Mouse (Mus musculus) CH12.LX (cell line): ENCODE measurements around the gene Znrf3. TPM values are rescaled to one million over a fixed set of nuclear protein-coding genes. Genes with fewer than 3 reads are reported as not detected.
A peak's percentile ranks its signal among the peaks of the same experiment; 100 is the strongest.

ENCODE experiments used
- DNase-seq: peaks from one replicate; pipeline ENCODE4 v3.0.0-alpha.2; 2013; ENCODE audit errors: extremely low read depth
- H3K27ac ChIP-seq: 2 replicates; pipeline ENCODE4 v1.5.1; 2012; ENCODE audit warnings: low read depth, mild to moderate bottlenecking, control low read depth, moderate library complexity; ENCODE audit not compliant: insufficient read depth
- H3K27me3 ChIP-seq: replicated peaks from 2 replicates; pipeline ENCODE3; 2012; ENCODE audit warnings: inconsistent platforms
- H3K36me3 ChIP-seq, 2 experiments: replicated peaks in 1 of 2; 2 replicates each; pipeline versions ENCODE3 to v1.6.1; 2012; ENCODE audit warnings: inconsistent platforms in 1 of 2, low read length in 1 of 2, mild to moderate bottlenecking in 1 of 2, mixed read lengths in 1 of 2, moderate library complexity in 1 of 2; ENCODE audit not compliant: control insufficient read depth in 1 of 2, insufficient read depth in 1 of 2
- H3K4me1 ChIP-seq, 2 experiments: 2 replicates each; pipeline ENCODE4 v1.6.1; 2012; ENCODE audit warnings: inconsistent platforms in 1 of 2, moderate library complexity in 1 of 2; ENCODE audit not compliant: insufficient read depth in 2 of 2, control insufficient read depth in 1 of 2
- H3K4me2 ChIP-seq: 2 replicates; pipeline ENCODE4 v1.6.1; 2012; ENCODE audit warnings: low read depth, mild to moderate bottlenecking, control low read depth; ENCODE audit not compliant: poor library complexity, insufficient read depth, severe bottlenecking
- H3K4me3 ChIP-seq, 3 experiments: fragments of 150-350 bp in 1 of 3; sonication (generic) in 1 of 3; replicated peaks in 1 of 3; 2 replicates each; pipeline versions ENCODE3 to v1.5.1; 2011 to 2012; ENCODE audit warnings: low read depth in 2 of 3, low read length in 2 of 3, mild to moderate bottlenecking in 2 of 3, moderate library complexity in 2 of 3, control low read depth in 1 of 3, improper control_type of control experiment in 1 of 3, inconsistent platforms in 1 of 3, mixed read lengths in 1 of 3; ENCODE audit not compliant: poor library complexity in 1 of 3
- H3K79me2 ChIP-seq: replicated peaks from 2 replicates; pipeline ENCODE4 v1.6.1; 2012; ENCODE audit warnings: mild to moderate bottlenecking, moderate library complexity; ENCODE audit not compliant: control insufficient read depth, poor library complexity, insufficient read depth, severe bottlenecking; ENCODE audit errors: extremely low read depth
- H3K9ac ChIP-seq: 2 replicates; pipeline ENCODE4 v1.6.1; 2012; ENCODE audit warnings: low read depth, mild to moderate bottlenecking, control low read depth, moderate library complexity; ENCODE audit not compliant: insufficient read depth
- H3K9me3 ChIP-seq: replicated peaks from 2 replicates; pipeline ENCODE3; 2012; ENCODE audit warnings: low read length, inconsistent platforms, mixed read lengths
- BHLHE40 ChIP-seq: IDR thresholded peaks from 2 replicates; pipeline ENCODE4 v1.6.1; 2011; ENCODE audit warnings: mild to moderate bottlenecking, low read depth, low read length, improper control_type of control experiment
- CTCF ChIP-seq, 2 experiments: IDR thresholded peaks in 1 of 2; conservative IDR thresholded peaks in 1 of 2; 2 replicates each; pipeline ENCODE4 v1.5.1; 2011 to 2012; ENCODE audit warnings: low read depth in 2 of 2, low read length in 2 of 2, improper control_type of control experiment in 1 of 2, inconsistent platforms in 1 of 2, mild to moderate bottlenecking in 1 of 2, moderate library complexity in 1 of 2
- E2F4 ChIP-seq: IDR thresholded peaks from 2 replicates; pipeline ENCODE4 v1.6.1; 2011; ENCODE audit warnings: low read depth, low read length, improper control_type of control experiment; ENCODE audit not compliant: insufficient replicate concordance
- EP300 ChIP-seq: IDR thresholded peaks from 2 replicates; pipeline ENCODE4 v1.6.1; 2011; ENCODE audit warnings: low read length, improper control_type of control experiment
- ETS1 ChIP-seq: conservative IDR thresholded peaks from 2 replicates; pipeline ENCODE4 v1.6.1; 2012; ENCODE audit warnings: low read depth, mild to moderate bottlenecking, inconsistent platforms, low read length, improper control_type of control experiment, moderate library complexity
- GABPA ChIP-seq: IDR thresholded peaks from 2 replicates; pipeline ENCODE4 v1.6.1; 2012; ENCODE audit warnings: low read depth, low read length, improper control_type of control experiment, inconsistent platforms; ENCODE audit not compliant: insufficient replicate concordance
- HCFC1 ChIP-seq: IDR thresholded peaks from 2 replicates; pipeline ENCODE4 v1.6.1; 2012; ENCODE audit warnings: low read depth, mild to moderate bottlenecking, inconsistent platforms, low read length, improper control_type of control experiment
- IRF4 ChIP-seq: IDR thresholded peaks from 2 replicates; pipeline ENCODE4 v1.6.1; 2014; ENCODE audit warnings: low read depth, mild to moderate bottlenecking, inconsistent platforms, low read length, improper control_type of control experiment
- MAX ChIP-seq: IDR thresholded peaks from 2 replicates; pipeline ENCODE4 v1.6.1; 2011; ENCODE audit warnings: low read length, improper control_type of control experiment
- MEF2A ChIP-seq: IDR thresholded peaks from 2 replicates; pipeline ENCODE4 v1.6.1; 2014; ENCODE audit warnings: low read depth, mild to moderate bottlenecking, inconsistent platforms, low read length, improper control_type of control experiment, borderline replicate concordance
- MXI1 ChIP-seq: IDR thresholded peaks from 2 replicates; pipeline ENCODE4 v1.6.1; 2011; ENCODE audit warnings: mild to moderate bottlenecking, low read depth, low read length, improper control_type of control experiment
- NELFE ChIP-seq: IDR thresholded peaks from 2 replicates; pipeline ENCODE4 v1.6.1; 2011; ENCODE audit warnings: low read depth, low read length, improper control_type of control experiment
- NRF1 ChIP-seq: IDR thresholded peaks from 2 replicates; pipeline ENCODE4 v1.6.1; 2014; ENCODE audit warnings: low read depth, mild to moderate bottlenecking, inconsistent platforms, low read length, improper control_type of control experiment, moderate library complexity
- PAX5 ChIP-seq: IDR thresholded peaks from 2 replicates; pipeline ENCODE4 v1.6.1; 2012; ENCODE audit warnings: low read length, inconsistent platforms, mixed read lengths
- POLR2A ChIP-seq: IDR thresholded peaks from 2 replicates; pipeline ENCODE4 v1.6.1; 2011; ENCODE audit warnings: low read depth, mild to moderate bottlenecking, improper control_type of control experiment, low read length
- SMC3 ChIP-seq: IDR thresholded peaks from 2 replicates; pipeline ENCODE4 v1.6.1; 2011; ENCODE audit warnings: low read depth, low read length, improper control_type of control experiment
- TBP ChIP-seq: conservative IDR thresholded peaks from 2 replicates; pipeline ENCODE4 v1.6.1; 2011; ENCODE audit warnings: low read depth, low read length, improper control_type of control experiment
- UBTF ChIP-seq: IDR thresholded peaks from 2 replicates; pipeline ENCODE4 v1.6.1; 2012; ENCODE audit warnings: low read depth, mild to moderate bottlenecking, inconsistent platforms, low read length, improper control_type of control experiment, moderate library complexity
- USF1 ChIP-seq: IDR thresholded peaks from 2 replicates; pipeline ENCODE4 v1.6.1; 2014; ENCODE audit warnings: low read depth, mild to moderate bottlenecking, inconsistent platforms, low read length, improper control_type of control experiment
- USF2 ChIP-seq: conservative IDR thresholded peaks from 2 replicates; pipeline ENCODE4 v1.6.1; 2011; ENCODE audit warnings: low read depth, low read length, improper control_type of control experiment
- ZC3H11A ChIP-seq: IDR thresholded peaks from 2 replicates; pipeline ENCODE4 v1.6.1; 2012; ENCODE audit warnings: low read depth, mild to moderate bottlenecking, inconsistent platforms, low read length, improper control_type of control experiment
- ZMIZ1 ChIP-seq: IDR thresholded peaks from 2 replicates; pipeline ENCODE4 v1.6.1; 2012; ENCODE audit warnings: low read depth, mild to moderate bottlenecking, inconsistent platforms, low read length, improper control_type of control experiment
- ZNF384 ChIP-seq: IDR thresholded peaks from 2 replicates; pipeline ENCODE4 v1.6.1; 2012; ENCODE audit warnings: low read depth, low read length, improper control_type of control experiment, inconsistent platforms
- dilution Hi-C: fragments of 300-500 bp; cut with MboI; formaldehyde crosslinking; loops from 2 replicates; pipeline ENCODE4 v1.14.3; 2020; ENCODE audit warnings: low sequenced_read_pairs; ENCODE audit not compliant: extremely low pct_unique_long_range_greater_than_20kb, extremely low pct_ligation_motif_present
- in situ Hi-C: fragments of 300-500 bp; cut with MboI; formaldehyde crosslinking; loops from 3 replicates; pipeline ENCODE4 v1.14.3; 2019; ENCODE audit warnings: low sequenced_read_pairs, low pct_ligation_motif_present, low pct_unique_long_range_greater_than_20kb, mixed read lengths
- polyA plus RNA-seq: library from polyadenylated mRNA; unstranded; fragments of >175 nt; gene quantifications from 2 replicates; pipeline ENCODE4 v1.2.1, GENCODE M21; 2012; ENCODE audit warnings: low read depth; ENCODE audit not compliant: insufficient read length
- total RNA-seq, 2 experiments: library from RNA; depleted of rRNA; stranded (reverse); fragments of 300-350 nt in 1 of 2; fragments of >200 nt in 1 of 2; gene quantifications; 2 replicates each; pipeline ENCODE4 v1.2.3; 2012 to 2014

The Znrf3 gene
- total and polyA plus RNA-seq, 3 experiments = 1.1 to 2.7 (median 1.3) TPM

DNA sequence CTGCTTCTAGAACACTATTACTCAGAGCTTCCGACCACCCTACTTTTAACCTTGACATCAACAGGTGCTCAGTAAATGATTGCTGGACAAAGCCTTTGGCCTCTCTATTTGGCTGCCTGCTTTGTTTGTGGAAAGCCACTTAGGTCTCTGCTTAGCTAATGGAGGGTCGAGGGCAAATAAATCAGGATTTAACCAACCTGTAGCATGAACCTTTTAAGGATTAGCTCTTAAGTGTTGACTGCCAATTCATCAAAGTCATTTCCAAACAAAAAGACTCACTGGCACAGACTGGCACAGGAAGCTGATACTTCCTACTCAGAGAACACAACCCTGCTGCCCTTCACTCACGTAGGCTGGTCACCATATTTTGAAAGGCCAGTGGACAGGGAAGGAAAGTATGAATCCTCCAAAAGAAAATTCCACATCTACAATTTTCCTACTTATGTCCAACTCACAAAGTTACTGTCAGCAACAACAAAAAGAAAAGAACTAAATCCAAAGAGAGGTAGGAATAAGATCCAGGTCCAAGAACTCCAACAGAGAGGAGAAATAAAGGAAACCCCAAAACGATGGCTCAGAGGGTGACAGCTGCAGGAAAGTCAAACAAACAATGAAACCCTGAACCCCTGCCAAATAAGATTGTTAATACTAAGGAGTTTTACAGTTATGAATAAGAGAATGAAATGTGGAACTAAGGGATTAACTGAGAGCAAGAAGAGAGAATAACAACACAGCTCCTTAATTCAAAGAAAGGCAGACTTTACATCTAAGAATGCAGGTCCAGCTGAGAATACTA, 97.6 kb downstream of the Znrf3 start:
- no peak overlapping the region for H3K4me3 ChIP-seq
- no peaks in the 10 kb centered on the region for H3K27me3 ChIP-seq
- no peak for TF ChIP-seq ETS1
- no peak for TF ChIP-seq HCFC1
- no peak for TF ChIP-seq GABPA
- TF ChIP-seq MAX = no peak
- no peak for TF ChIP-seq UBTF
- no peak for TF ChIP-seq SMC3
- no peak for TF ChIP-seq NRF1
- TF ChIP-seq E2F4 = no peak
- TF ChIP-seq NELFE = no peak
- no peak overlapping the region for H3K4me2 ChIP-seq
- H3K79me2 ChIP-seq = 0 out of 2 replicates have a peak, but pooled peaks cover 2% of the 10 kb centered on the region
- H3K27ac ChIP-seq = no peak overlapping the region
- no peaks in the 10 kb centered on the region for H3K9me3 ChIP-seq
- DNase-seq = no peak
- peaks cover 17 to 47% of the 10 kb centered on the region in 2 experiments for H3K4me1 ChIP-seq
- no peak overlapping the region for H3K9ac ChIP-seq
- in situ Hi-C loops = no loop called here
- H3K36me3 ChIP-seq = no peaks in the 10 kb centered on the region
- dilution Hi-C loops = no loop called here

DNA sequence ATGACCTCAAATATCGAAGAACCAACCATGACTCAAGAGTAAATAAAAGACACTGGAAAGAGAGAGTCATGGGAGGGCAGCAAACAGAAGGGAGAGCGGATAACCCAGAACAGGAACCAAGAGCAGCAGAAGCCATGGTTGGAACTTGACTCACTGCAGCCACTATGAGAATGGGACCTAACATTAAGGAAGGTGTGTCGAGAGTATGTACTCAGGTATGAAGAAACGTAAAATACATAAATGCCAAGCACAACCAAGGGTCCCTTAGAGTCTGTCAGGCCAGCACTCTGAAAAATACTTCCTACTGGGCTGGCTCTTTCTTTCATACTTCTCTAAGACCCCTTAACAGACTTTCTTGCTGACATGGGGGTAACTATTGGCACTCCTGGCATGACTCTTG, 100.9 kb downstream of the Znrf3 start:
- TF ChIP-seq E2F4 = no peak
- no peak for TF ChIP-seq CTCF (conservative IDR thresholded peaks at IDR 0.05 in 1 of 2, IDR thresholded peaks at IDR 0.05 in 1 of 2; ENCODE audit: low read depth in 2 of 2, low read length in 2 of 2)
- no peak for TF ChIP-seq ZMIZ1
- no peak for TF ChIP-seq MAX
- no peaks in the 10 kb centered on the region for H3K36me3 ChIP-seq

DNA sequence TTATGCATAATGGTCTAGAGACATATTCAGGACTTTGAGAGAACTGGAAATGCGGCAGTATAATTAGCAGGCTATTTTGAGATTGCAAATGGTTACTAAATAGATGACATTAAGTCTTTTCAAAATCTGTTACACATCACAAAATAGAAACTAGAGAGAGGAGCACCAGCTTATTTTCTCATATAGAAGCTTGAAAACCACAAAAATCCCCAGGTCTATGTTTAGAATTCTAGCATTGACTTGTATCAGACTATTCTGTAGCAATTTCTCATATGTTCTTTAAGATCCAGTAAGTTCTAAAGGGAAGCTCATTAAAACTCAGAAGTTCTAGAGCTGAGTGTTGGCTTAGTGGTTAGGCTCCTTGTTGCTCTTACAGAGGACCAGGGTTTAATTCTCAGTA, 104.9 kb downstream of the Znrf3 start:
- Histone ChIP-seq H3K79me2 (no peaks in the 10 kb centered on the region), H3K9me3 (no peaks in the 10 kb centered on the region), H3K27me3 (no peaks in the 10 kb centered on the region), H3K4me1 (peaks cover 25 to 71% of the 10 kb centered on the region in 2 experiments), H3K9ac (no peak overlapping the region), H3K36me3 (peaks cover 0 to 8% of the 10 kb centered on the region in 2 experiments), H3K4me3 (no peak overlapping the region), H3K4me2 (no peak overlapping the region), H3K27ac (no peak overlapping the region)
- in situ Hi-C loops (no loop called here), dilution Hi-C loops (no loop called here)
- peak; percentile 29 for DNase-seq
- TF ChIP-seq BHLHE40 = peak; percentile 24; the same call in 1 of the 2 replicates
- TF ChIP-seq MXI1 = no peak
- no peak for TF ChIP-seq UBTF
- peak; percentile 73 for TF ChIP-seq IRF4
- no peak for TF ChIP-seq ZMIZ1
- no peak for TF ChIP-seq POLR2A
- no peak for TF ChIP-seq USF1
- TF ChIP-seq EP300 = peak; percentile 29; the same call in 1 of the 2 replicates
- TF ChIP-seq CTCF (conservative IDR thresholded peaks at IDR 0.05 in 1 of 2, IDR thresholded peaks at IDR 0.05 in 1 of 2; ENCODE audit: low read depth in 2 of 2, low read length in 2 of 2) = no peak
- no peak for TF ChIP-seq USF2
- TF ChIP-seq HCFC1 = no peak
- no peak for TF ChIP-seq PAX5
- TF ChIP-seq ZC3H11A = no peak
- TF ChIP-seq ETS1 = no peak
- TF ChIP-seq MEF2A = peak; percentile 87
- TF ChIP-seq ZNF384 = no peak
- no peak for TF ChIP-seq TBP
- TF ChIP-seq NRF1 = no peak
- no peak for TF ChIP-seq SMC3

More for the DNA sequence above, 100.9 kb downstream of the Znrf3 start:
- dilution Hi-C loops (no loop called here), in situ Hi-C loops (no loop called here)
- H3K4me1 ChIP-seq = peaks cover 23 to 80% of the 10 kb centered on the region in 2 experiments
- no peaks in the 10 kb centered on the region for H3K27me3 ChIP-seq
- H3K9ac ChIP-seq = no peak overlapping the region
- H3K79me2 ChIP-seq = 0 out of 2 replicates have a peak, but pooled peaks cover 2% of the 10 kb centered on the region
- H3K9me3 ChIP-seq = no peaks in the 10 kb centered on the region
- H3K27ac ChIP-seq = no peak overlapping the region
- no peak for DNase-seq
- H3K4me2 ChIP-seq = no peak overlapping the region
- H3K4me3 ChIP-seq = no peak overlapping the region
